Mouse (Mus musculus) mouse trophoblast stem cell (cell line): ENCODE data around the gene Gimap8.
"Not testable (repeated sequence)": the region's sequence is repeated elsewhere in the genome, so short reads cannot be mapped to it uniquely, and the experiment has no call there.

Source experiments
- in situ Hi-C, 2 experiments: fragments of 300-500 bp; cut with MseI, MboI; formaldehyde crosslinking; loops; 2 replicates in 1 of 2; 3 replicates in 1 of 2; pipeline ENCODE4 v1.15.1; 2025

Gene Gimap8

GRCm38 (mm10) chr6:48677492-48678345 lies 30.7 kb downstream of the Gimap8 start:
- in situ Hi-C loops, result no loop called here

- in situ Hi-C loops, result no loop called here
Observed at GRCm38 (mm10) chr6:48678391-48678790, 31.4 kb downstream of the Gimap8 start.

- in situ Hi-C loops, result no loop called here
Observed at GRCm38 (mm10) chr6:48679701-48680100, 32.7 kb downstream of the Gimap8 start.

GRCm38 (mm10) chr6:48680421-48680820 lies 33.4 kb downstream of the Gimap8 start:
- in situ Hi-C loops, result no loop called here

- in situ Hi-C loops, result no loop called here
Observed at GRCm38 (mm10) chr6:48681472-48682090, 34.5 kb downstream of the Gimap8 start.

- in situ Hi-C loops, result no loop called here
Observed at GRCm38 (mm10) chr6:48682271-48682670, 35.2 kb downstream of the Gimap8 start.

- in situ Hi-C loops, result not testable (repeated sequence)
Observed at GRCm38 (mm10) chr6:48683263-48683821, 36.3 kb downstream of the Gimap8 start.

- in situ Hi-C loops, result no loop called here
Observed at GRCm38 (mm10) chr6:48684319-48684718, 37.3 kb downstream of the Gimap8 start, which contains the start of gene Gimap4. Gimap4 (plus strand) TSS chr6:48684549.

GRCm38 (mm10) chr6:48684806-48685205 lies 37.8 kb downstream of the Gimap8 start:
- in situ Hi-C loops, result no loop called here

GRCm38 (mm10) chr6:48685251-48685650 lies 38.2 kb downstream of the Gimap8 start:
- in situ Hi-C loops, result no loop called here

GRCm38 (mm10) chr6:48685694-48686665 lies 38.9 kb downstream of the Gimap8 start:
- in situ Hi-C loops, result no loop called here

- in situ Hi-C loops, result no loop called here
Observed at GRCm38 (mm10) chr6:48687077-48687476, 40.0 kb downstream of the Gimap8 start.

- in situ Hi-C loops, result no loop called here
Observed at GRCm38 (mm10) chr6:48689320-48689719, 42.3 kb downstream of the Gimap8 start.

GRCm38 (mm10) chr6:48692962-48693361 lies 45.9 kb downstream of the Gimap8 start:
- in situ Hi-C loops, result no loop called here

GRCm38 (mm10) chr6:48696830-48697554 lies 50.0 kb downstream of the Gimap8 start:
- in situ Hi-C loops, result no loop called here

GRCm38 (mm10) chr6:48697555-48697930 lies 50.5 kb downstream of the Gimap8 start:
- in situ Hi-C loops, result no loop called here

- in situ Hi-C loops, result no loop called here
Observed at GRCm38 (mm10) chr6:48698066-48698856, 51.2 kb downstream of the Gimap8 start.

- in situ Hi-C loops, result no loop called here
Observed at GRCm38 (mm10) chr6:48698888-48699287, 51.9 kb downstream of the Gimap8 start.

GRCm38 (mm10) chr6:48700251-48701075 lies 53.4 kb downstream of the Gimap8 start:
- in situ Hi-C loops, result no loop called here
